Mouse (Mus musculus) testis, adult 2 months (tissue): Measurements from ENCODE around the gene Stat3.

Experiments
- CTCF ChIP-seq: fragments of 200-500 bp; IDR thresholded peaks from 2 replicates; pipeline ENCODE4 v1.5.1; 2012; ENCODE audit warnings: low read depth, mild to moderate bottlenecking, inconsistent platforms, low read length, moderate library complexity; ENCODE audit not compliant: control insufficient read depth, insufficient read depth, insufficient replicate concordance
- POLR2A ChIP-seq: fragments of 200-500 bp; IDR thresholded peaks from 2 replicates; pipeline ENCODE4 v1.6.1; 2012; ENCODE audit warnings: low read depth, mild to moderate bottlenecking, inconsistent platforms, low read length, moderate library complexity; ENCODE audit not compliant: control insufficient read depth

DNA sequence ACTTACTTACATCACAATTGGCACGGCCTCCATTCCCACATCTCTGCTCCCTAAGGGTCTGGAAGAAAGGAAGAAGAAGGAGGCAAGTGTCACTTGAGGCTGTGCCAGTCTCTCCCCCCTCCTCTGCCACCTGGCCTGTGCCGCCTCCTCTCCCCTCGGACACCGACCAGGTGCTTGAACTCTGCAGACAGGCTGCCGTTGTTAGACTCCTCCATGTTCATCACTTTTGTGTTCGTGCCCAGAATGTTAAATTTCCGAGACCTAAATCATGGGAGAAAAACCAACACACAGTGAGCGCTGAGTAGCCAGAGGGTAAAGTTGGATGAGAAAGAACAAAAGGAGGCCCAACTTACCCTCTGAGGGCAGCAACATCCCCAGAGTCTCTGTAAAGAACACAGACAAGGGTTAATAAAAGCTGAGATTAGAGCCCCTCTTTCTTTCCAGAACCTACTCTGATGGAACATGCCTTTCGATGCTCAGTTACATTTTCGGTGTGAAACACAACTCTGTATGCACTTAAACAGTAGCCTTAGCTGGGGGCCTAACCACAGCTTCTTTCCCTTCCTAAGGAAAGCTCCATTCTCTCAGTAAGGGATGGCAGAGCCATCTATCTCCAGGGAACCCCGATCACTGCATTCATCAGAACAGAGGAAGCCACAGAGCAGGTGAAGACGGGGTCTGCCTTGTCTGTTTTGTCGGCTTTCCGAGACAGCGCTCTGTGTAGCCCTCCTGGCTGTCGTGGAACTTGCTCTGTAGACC lies 40.7 kb downstream of the Stat3 start:
- TF ChIP-seq CTCF: no peak
- TF ChIP-seq POLR2A: no peak
